Mouse (Mus musculus) cerebellum, adult 2 months (tissue): Measurements from ENCODE around the gene Ranbp10. TPM values are rescaled to one million over a fixed set of nuclear protein-coding genes. Genes with fewer than 3 reads are reported as not detected.

Experiments used
- DNase-seq, 2 experiments: peaks; one replicate each; pipeline ENCODE4 v3.0.0; 2021
- H3K27ac ChIP-seq: fragments of 200-500 bp; 2 replicates; pipeline ENCODE4 v1.5.1; 2012; ENCODE audit warnings: low read length, control low read depth, inconsistent platforms; ENCODE audit not compliant: insufficient read depth
- H3K27me3 ChIP-seq: fragments of 200-500 bp; 2 replicates; pipeline ENCODE4 v1.6.1; 2012; ENCODE audit warnings: inconsistent platforms, mild to moderate bottlenecking, low read length, moderate library complexity; ENCODE audit not compliant: control insufficient read depth, insufficient read depth
- H3K4me1 ChIP-seq: fragments of 200-500 bp; 2 replicates; pipeline ENCODE4 v1.6.1; 2011; ENCODE audit warnings: low read length; ENCODE audit not compliant: control insufficient read depth, insufficient read depth
- H3K4me3 ChIP-seq: fragments of 200-500 bp; replicated peaks from 2 replicates; pipeline ENCODE3; 2011; ENCODE audit warnings: mild to moderate bottlenecking, low read depth, low read length, control low read depth; ENCODE audit not compliant: insufficient read depth
- CTCF ChIP-seq: fragments of 200-500 bp; IDR thresholded peaks from 2 replicates; pipeline ENCODE4 v1.5.1; 2011; ENCODE audit warnings: low read depth, mild to moderate bottlenecking, control low read depth, low read length, moderate library complexity, borderline replicate concordance; ENCODE audit not compliant: insufficient read depth
- POLR2A ChIP-seq: fragments of 200-500 bp; IDR thresholded peaks from 2 replicates; pipeline ENCODE4 v1.6.1; 2011; ENCODE audit warnings: low read length, control low read depth, borderline replicate concordance; ENCODE audit not compliant: insufficient read depth
- WGBS: fragments of 180-500 bp; shearing (Covaris S2); methylation state at CpG from one replicate; pipeline ENCODE4 v1.1.7; 2018; 5-methylcytosine and 5-hydroxymethylcytosine counted together
- polyA plus RNA-seq: library from polyadenylated mRNA; depleted of rRNA; stranded (reverse); fragments of >200 nt; gene quantifications from 2 replicates; pipeline ENCODE4 v1.2.3, GENCODE M21; 2012

Gene Ranbp10
- polyA plus RNA-seq, 1 experiment = 30.5 TPM

DNA sequence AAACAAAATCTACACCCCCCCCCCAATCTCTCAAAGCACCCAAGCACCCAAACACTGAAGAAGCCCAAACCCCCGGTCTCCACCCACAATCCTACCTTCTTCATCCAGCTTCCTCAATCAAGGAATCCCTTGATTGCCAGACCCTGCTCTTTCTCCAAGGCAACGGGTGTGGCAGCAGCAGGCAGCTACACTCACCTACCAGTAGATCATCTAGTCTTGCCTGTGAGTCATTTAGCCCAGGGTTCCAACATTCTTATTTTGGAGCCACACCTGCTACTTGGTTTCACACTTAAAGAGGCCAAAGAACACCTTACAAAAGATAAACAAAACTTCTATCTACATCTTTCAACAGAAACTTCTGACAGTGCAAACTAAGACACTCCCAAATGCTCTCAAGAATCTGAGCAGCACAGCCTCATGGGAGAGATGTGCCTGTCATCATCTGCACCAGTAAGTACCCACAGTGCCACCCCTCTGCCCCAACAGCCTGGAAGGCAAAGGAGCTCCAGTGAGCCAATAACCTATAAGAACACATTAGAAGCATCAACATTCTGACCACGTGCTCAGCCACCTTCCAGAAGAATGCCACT, 33.0 kb downstream of the Ranbp10 start:
- WGBS = 54% methylated on average over 3 of the region's 3 CpGs
- Histone ChIP-seq H3K27ac (no peak overlapping the region), H3K27me3 (no peaks in the 10 kb centered on the region), H3K4me3 (no peak overlapping the region), H3K4me1 (peaks cover 21% of the 10 kb centered on the region)
- peak in 1 of 2 experiments; percentile 29 for DNase-seq
- TF ChIP-seq CTCF (no peak), POLR2A (no peak)

DNA sequence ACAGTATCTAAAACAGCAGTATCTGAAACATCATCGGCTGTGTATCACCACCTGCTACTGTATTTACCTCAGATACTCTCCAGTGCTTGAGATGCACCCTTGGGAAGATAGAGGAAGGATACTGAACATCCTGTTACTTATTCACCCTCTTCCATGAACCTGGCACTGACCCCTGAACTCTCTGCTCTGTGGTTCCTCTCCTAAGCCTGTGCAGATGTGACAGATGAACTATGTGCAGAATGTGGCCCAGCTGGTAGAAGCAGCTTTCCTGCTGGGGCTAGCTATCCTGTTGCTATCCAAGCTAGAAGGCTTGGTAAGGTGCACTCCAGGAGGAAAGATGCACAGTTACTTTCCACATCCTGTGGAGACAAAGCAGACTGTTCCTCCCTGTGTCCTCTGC, 33.8 kb downstream of the Ranbp10 start:
- Histone ChIP-seq H3K4me1 (peaks cover 21% of the 10 kb centered on the region), H3K4me3 (no peak overlapping the region), H3K27me3 (no peaks in the 10 kb centered on the region), H3K27ac (no peak overlapping the region)
- WGBS = 83% methylated on average over 1 of the region's 1 CpGs
- TF ChIP-seq POLR2A (no peak), CTCF (no peak)
- no peak for DNase-seq

DNA sequence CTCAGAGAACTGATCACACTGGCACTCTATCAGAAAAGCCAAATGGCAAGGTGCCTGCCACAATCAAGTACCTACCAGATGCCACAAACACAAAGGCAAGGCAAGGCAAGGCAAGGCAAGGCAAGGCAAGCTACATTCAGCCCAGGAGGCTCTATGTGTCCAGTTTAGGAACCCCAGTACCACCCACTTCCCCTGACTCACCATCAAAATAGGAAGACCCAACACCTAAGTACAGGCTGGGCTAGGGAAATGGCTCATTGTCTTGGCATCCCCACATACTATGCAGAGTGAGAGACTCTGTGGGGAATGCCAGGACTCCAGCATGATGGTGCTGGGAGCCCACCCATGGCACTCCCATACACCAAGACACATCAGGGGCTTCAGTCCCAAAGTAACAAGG, 37.5 kb downstream of the Ranbp10 start:
- Histone ChIP-seq H3K4me3 (no peak overlapping the region), H3K27me3 (no peaks in the 10 kb centered on the region), H3K4me1 (peaks cover 21% of the 10 kb centered on the region), H3K27ac (no peak overlapping the region)
- TF ChIP-seq POLR2A = no peak
- TF ChIP-seq CTCF = no peak
- DNase-seq = no peak

DNA sequence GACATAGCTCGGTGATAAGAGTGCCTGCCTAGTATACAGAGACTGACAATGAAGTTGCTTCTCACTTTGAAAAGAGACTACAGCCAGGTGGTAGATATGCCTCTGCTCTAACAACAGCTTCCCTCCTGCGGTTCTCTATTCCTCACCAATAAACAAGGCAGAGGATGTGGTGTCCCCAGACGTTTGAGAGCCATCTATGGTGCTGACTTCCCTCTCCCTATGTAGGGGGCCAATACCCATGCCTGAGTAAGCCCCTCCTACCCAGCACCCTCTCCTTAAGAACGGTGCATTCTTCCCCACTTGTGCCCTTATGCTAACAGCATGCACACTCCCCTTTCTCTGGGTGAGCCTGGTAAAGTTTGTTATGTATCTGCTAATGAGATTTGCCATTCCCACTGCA, 38.2 kb downstream of the Ranbp10 start:
- Histone ChIP-seq H3K4me1 (peaks cover 16% of the 10 kb centered on the region), H3K27me3 (no peaks in the 10 kb centered on the region), H3K27ac (no peak overlapping the region), H3K4me3 (no peak overlapping the region)
- no peak for DNase-seq
- TF ChIP-seq CTCF (no peak), POLR2A (no peak)
- WGBS = 63% methylated on average over 4 of the region's 4 CpGs

DNA sequence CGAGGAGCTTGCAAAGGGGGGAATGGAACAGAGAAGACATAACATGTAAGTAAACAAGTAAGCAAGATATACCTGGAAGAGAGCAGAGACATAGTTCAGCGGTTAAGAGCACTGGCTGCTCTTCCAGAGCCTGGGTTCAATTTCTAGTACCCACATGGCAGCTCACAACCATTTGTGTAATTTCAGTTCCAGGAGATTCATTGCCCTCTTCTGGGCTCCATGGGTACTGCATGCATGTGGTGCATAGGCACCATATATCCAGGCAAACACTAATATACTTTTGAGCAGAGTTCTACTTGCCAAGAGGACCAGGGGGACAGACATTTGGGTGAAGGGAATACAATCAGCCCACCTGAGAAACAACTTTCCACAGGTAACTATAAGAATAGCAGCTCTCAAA, 38.9 kb downstream of the Ranbp10 start:
- Histone ChIP-seq H3K4me3 (no peak overlapping the region), H3K4me1 (peaks cover 9% of the 10 kb centered on the region), H3K27me3 (no peaks in the 10 kb centered on the region), H3K27ac (no peak overlapping the region)
- 94% methylated on average over 2 of the region's 2 CpGs for WGBS
- no peak for DNase-seq
- TF ChIP-seq POLR2A = no peak
- peak; percentile 44; the same call in 1 of the 2 replicates for TF ChIP-seq CTCF

DNA sequence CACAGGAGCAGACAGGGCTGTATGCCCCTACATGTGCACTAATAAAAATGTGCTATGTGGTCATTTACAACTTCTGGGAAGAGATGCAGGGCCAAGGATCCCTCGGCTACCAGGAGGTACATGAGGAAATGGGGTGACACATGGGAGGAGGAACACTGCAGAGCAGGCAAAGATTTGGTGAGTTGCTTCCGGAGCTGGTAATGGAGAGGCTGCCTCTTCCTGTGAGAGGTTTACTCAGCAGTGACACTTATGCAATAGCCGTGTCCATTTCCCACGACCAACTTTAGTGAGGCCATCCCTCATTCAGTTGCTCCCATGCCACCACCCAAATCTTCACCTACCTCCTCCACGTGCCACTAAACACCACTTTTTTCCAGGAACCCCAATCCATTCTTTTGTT, 46.9 kb downstream of the Ranbp10 start:
- no peak for TF ChIP-seq CTCF
- TF ChIP-seq POLR2A = no peak
- WGBS = 93% methylated on average over 5 of the region's 5 CpGs
- Histone ChIP-seq H3K4me1 (no peaks in the 10 kb centered on the region), H3K27ac (no peak overlapping the region), H3K4me3 (no peak overlapping the region), H3K27me3 (no peaks in the 10 kb centered on the region)
- no peak for DNase-seq

DNA sequence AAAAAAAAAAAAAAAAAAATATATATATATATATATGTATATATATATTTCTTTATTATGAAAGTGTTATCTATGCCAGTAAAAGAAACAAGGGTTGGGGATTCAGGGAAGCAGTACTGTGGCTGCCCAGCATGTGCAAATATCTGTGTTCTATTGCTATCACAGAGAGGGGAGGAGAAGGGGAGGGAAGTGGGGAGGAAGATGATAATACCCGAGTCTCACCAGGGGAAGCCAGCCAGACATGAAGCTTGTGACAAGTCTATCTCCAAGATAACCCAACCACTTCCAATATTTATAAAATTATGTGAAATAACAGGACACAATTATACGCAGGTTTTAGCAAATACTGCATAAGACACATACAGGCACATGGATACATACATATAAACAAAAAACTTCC, 49.3 kb downstream of the Ranbp10 start:
- no peak for DNase-seq
- no peak overlapping the region for H3K4me3 ChIP-seq
- WGBS = 82% methylated on average over 2 of the region's 2 CpGs
- H3K27ac ChIP-seq = no peak overlapping the region
- TF ChIP-seq CTCF (no peak), POLR2A (no peak)
- no peaks in the 10 kb centered on the region for H3K27me3 ChIP-seq
- peaks cover 18% of the 10 kb centered on the region for H3K4me1 ChIP-seq

DNA sequence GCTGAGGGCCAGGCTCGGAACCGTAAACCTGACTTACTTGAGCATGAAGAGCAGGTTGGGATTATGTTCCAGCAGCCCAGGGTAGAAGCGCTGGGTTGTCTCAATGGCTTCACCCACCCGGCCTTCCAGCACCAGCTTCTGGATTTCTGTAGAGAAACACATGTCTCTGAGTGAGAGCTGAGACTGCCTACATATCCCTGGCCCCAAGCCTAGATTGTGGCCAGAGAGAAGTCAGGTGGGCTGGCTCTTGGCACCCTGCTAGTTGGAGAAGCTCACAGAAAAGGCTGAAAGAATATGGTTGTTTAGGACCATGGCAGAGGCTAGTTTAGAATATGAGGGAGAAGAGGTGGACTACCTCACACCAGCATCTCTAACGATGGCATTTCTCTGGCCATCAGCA, 52.7 kb downstream of the Ranbp10 start:
- Histone ChIP-seq H3K4me3 (no peak overlapping the region), H3K4me1 (peaks cover 22% of the 10 kb centered on the region), H3K27ac (no peak overlapping the region), H3K27me3 (no peaks in the 10 kb centered on the region)
- TF ChIP-seq POLR2A = no peak
- no peak for TF ChIP-seq CTCF
- 83% methylated on average over 5 of the region's 5 CpGs for WGBS
- DNase-seq = no peak
